Mouse (Mus musculus): ENCODE measurements around the gene Mrvi1.

Mrvi1 gene

DNA sequence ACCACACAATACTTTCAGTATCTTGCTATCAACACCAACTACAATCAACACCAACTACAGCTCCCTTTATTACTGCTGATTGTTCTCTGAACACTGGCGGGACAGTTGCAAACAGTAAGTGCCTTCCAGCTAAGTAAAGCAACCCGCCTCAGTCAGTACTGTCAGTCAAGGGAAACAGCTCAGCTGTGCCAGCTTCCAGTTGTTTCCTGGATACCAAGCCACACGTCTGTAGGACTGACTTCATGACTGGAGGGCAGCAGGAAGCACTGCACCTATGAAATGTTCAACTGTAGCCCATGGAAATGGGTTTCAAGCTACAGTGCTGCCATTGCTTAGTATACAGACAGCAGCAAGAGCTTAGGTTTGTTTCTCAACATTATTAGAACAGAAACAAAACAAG lies 147.7 kb downstream of the Mrvi1 start:
- no peak for TF ChIP-seq CTCF (conservative IDR thresholded peaks at IDR 0.05; ENCODE audit: low read length)
- TF ChIP-seq NANOG (IDR thresholded peaks at IDR 0.05; ENCODE audit: borderline replicate concordance, low read length) = no peak
- TF ChIP-seq POU5F1 (IDR thresholded peaks at IDR 0.05; ENCODE audit: borderline replicate concordance, low read length) = no peak
- Histone ChIP-seq H3K9me3 (ENCODE audit: low read length) (no peaks in the 10 kb centered on the region), H3K36me3 (ENCODE audit: insufficient read depth, low read length) (peaks cover 33% of the 10 kb centered on the region), H3K4me1 (replicated peaks; ENCODE audit: low read depth, low read length) (no peaks in the 10 kb centered on the region), H3K4me3 (replicated peaks; ENCODE audit: low read length) (no peak overlapping the region), H3K27me3 (ENCODE audit: insufficient read depth, low read length) (no peaks in the 10 kb centered on the region)

DNA sequence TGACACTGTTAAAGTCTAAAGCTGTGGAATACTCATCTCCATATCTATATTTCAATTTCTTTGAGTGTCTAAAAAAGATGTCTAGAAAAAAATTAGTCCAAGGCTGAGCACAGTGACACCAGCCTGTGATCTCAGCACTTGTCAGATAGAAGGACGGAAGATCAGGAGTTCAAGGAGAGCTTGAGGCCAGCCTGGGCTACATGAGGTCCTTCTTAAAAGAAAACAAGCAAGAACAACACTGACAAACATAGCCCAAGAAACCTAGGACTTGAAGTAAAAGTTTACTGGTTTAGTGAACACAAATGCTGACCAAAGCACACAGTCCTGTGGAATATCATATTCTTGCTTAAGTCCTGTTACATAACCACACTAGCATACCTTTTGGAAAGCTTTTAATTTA lies 148.2 kb downstream of the Mrvi1 start:
- H3K9me3 ChIP-seq (ENCODE audit: low read length) = no peaks in the 10 kb centered on the region
- no peak overlapping the region for H3K4me3 ChIP-seq (replicated peaks; ENCODE audit: low read length)
- no peak for TF ChIP-seq CTCF (conservative IDR thresholded peaks at IDR 0.05; ENCODE audit: low read length)
- TF ChIP-seq POU5F1 (IDR thresholded peaks at IDR 0.05; ENCODE audit: borderline replicate concordance, low read length) = no peak
- no peak for TF ChIP-seq NANOG (IDR thresholded peaks at IDR 0.05; ENCODE audit: borderline replicate concordance, low read length)
- H3K36me3 ChIP-seq (ENCODE audit: insufficient read depth, low read length) = peaks cover 38% of the 10 kb centered on the region
- no peaks in the 10 kb centered on the region for H3K27me3 ChIP-seq (ENCODE audit: insufficient read depth, low read length)
- no peaks in the 10 kb centered on the region for H3K4me1 ChIP-seq (replicated peaks; ENCODE audit: low read depth, low read length)

DNA sequence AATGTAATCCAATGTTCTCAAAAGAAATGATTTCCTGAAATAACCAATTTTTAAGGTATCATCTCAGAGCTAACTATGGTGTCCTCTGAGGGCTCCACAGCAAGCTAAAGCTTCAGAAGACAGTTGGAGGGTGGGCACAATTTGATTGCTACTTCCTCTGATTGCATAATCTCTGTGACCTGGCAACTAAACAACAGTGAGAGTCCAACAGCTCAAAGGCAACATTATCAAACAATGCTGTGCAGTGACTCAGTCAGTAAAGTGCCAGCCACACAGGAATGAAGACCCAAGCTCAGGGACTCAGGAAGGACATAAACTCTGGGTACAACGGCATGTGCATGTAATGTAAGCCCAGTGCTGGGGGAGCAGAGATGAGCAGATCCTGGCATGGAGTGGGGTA lies 149.2 kb downstream of the Mrvi1 start:
- Histone ChIP-seq H3K9me3 (ENCODE audit: low read length) (no peaks in the 10 kb centered on the region), H3K36me3 (ENCODE audit: insufficient read depth, low read length) (peaks cover 45% of the 10 kb centered on the region), H3K4me3 (replicated peaks; ENCODE audit: low read length) (no peak overlapping the region), H3K4me1 (replicated peaks; ENCODE audit: low read depth, low read length) (no peaks in the 10 kb centered on the region), H3K27me3 (ENCODE audit: insufficient read depth, low read length) (no peaks in the 10 kb centered on the region)
- TF ChIP-seq CTCF (conservative IDR thresholded peaks at IDR 0.05; ENCODE audit: low read length) (no peak), NANOG (IDR thresholded peaks at IDR 0.05; ENCODE audit: borderline replicate concordance, low read length) (no peak), POU5F1 (IDR thresholded peaks at IDR 0.05; ENCODE audit: borderline replicate concordance, low read length) (no peak)

DNA sequence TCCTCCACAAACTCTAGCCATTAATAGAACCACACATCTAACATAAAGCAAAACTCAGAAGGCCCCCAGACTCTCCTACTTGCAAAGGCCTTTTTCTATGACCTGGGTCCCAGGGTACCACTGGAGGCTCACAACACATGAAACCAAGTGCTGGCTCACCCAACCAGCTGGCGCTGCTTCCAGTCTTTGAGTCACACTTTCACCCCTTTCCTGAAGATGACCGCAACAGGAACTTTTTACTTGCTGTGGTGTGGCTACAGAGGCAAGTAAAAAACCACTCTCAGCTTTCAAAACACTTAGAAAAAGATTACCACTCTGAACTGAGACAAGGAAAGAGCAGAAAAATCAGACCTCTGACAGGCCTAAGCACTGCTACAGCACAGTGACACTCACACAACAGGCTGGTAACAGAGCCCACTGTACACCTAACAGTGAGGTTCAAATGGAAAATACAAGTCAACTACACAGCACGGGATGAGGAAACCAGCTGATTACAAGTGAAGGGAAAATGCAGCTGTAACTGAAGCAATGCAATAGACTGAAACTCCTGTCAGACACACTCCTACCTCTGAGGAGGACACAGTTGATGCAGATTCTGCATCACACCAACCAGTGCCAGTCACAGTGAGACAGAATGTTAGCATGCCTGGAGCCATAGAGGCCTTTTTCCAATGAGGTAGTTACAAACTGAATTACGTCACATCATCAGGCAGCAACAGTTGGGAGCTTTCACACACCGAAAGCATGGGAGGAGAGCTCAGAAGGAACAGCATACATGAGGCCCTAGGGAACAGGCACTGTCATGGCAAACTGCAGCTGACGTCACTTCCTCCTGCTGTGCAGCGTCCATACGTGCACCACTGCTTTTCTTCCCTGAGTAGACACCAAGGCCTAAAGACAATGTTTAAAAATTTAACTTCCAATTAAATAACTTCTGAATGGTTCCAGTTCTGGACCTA lies 158.0 kb downstream of the Mrvi1 start:
- Histone ChIP-seq H3K4me1 (replicated peaks; ENCODE audit: low read depth, low read length) (no peaks in the 10 kb centered on the region), H3K27me3 (ENCODE audit: insufficient read depth, low read length) (no peaks in the 10 kb centered on the region), H3K9me3 (ENCODE audit: low read length) (no peaks in the 10 kb centered on the region), H3K4me3 (replicated peaks; ENCODE audit: low read length) (no peak overlapping the region), H3K36me3 (ENCODE audit: insufficient read depth, low read length) (peaks cover 60% of the 10 kb centered on the region)
- TF ChIP-seq NANOG (IDR thresholded peaks at IDR 0.05; ENCODE audit: borderline replicate concordance, low read length) (no peak), POU5F1 (IDR thresholded peaks at IDR 0.05; ENCODE audit: borderline replicate concordance, low read length) (no peak), CTCF (conservative IDR thresholded peaks at IDR 0.05; ENCODE audit: low read length) (no peak)

DNA sequence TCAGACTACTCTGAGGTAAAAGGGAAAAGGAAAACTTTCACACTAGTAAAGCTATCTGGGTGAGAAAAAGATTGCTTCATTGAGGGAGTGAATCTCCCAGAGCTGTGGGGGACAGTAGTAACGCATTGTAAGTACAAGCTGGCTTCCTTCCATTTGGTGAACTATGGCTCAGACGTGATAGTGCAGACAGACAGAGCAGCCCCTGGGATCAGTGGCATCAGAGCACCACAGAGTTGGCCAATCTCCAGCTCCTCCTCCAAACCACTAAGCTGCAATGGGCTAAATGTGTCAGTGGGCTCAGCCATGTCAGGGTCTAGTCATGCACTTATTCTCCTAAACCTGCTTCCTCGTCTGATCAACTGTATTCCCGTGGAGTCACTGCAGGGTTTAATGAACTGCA lies 158.7 kb downstream of the Mrvi1 start:
- Histone ChIP-seq H3K4me1 (replicated peaks; ENCODE audit: low read depth, low read length) (no peaks in the 10 kb centered on the region), H3K9me3 (ENCODE audit: low read length) (no peaks in the 10 kb centered on the region), H3K4me3 (replicated peaks; ENCODE audit: low read length) (no peak overlapping the region), H3K27me3 (ENCODE audit: insufficient read depth, low read length) (no peaks in the 10 kb centered on the region), H3K36me3 (ENCODE audit: insufficient read depth, low read length) (peaks cover 53% of the 10 kb centered on the region)
- TF ChIP-seq POU5F1 (IDR thresholded peaks at IDR 0.05; ENCODE audit: borderline replicate concordance, low read length) = no peak
- TF ChIP-seq NANOG (IDR thresholded peaks at IDR 0.05; ENCODE audit: borderline replicate concordance, low read length) = no peak
- no peak for TF ChIP-seq CTCF (conservative IDR thresholded peaks at IDR 0.05; ENCODE audit: low read length)

DNA sequence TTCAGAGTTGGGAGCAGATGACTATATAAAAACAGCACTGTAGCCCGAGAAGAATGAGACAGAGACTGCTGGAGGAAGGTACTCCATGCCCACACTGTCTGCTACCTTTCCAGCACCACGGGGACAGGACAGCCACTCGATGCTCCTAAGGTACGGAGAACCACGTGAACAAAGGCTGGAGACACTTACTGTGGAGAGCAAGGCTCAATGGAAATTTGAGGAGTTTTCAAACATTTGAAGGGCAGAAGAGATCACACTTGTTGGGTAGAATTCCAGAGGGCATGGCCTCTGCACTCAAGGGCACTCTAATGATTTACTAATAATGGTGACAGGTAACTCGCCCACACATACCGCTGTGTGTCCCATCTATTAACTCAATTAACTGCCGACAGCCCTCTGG lies 159.2 kb downstream of the Mrvi1 start:
- Histone ChIP-seq H3K9me3 (ENCODE audit: low read length) (no peaks in the 10 kb centered on the region), H3K4me3 (replicated peaks; ENCODE audit: low read length) (no peak overlapping the region), H3K4me1 (replicated peaks; ENCODE audit: low read depth, low read length) (no peaks in the 10 kb centered on the region), H3K27me3 (ENCODE audit: insufficient read depth, low read length) (no peaks in the 10 kb centered on the region), H3K36me3 (ENCODE audit: insufficient read depth, low read length) (peaks cover 54% of the 10 kb centered on the region)
- TF ChIP-seq CTCF (conservative IDR thresholded peaks at IDR 0.05; ENCODE audit: low read length) (no peak), NANOG (IDR thresholded peaks at IDR 0.05; ENCODE audit: borderline replicate concordance, low read length) (no peak), POU5F1 (IDR thresholded peaks at IDR 0.05; ENCODE audit: borderline replicate concordance, low read length) (no peak)

DNA sequence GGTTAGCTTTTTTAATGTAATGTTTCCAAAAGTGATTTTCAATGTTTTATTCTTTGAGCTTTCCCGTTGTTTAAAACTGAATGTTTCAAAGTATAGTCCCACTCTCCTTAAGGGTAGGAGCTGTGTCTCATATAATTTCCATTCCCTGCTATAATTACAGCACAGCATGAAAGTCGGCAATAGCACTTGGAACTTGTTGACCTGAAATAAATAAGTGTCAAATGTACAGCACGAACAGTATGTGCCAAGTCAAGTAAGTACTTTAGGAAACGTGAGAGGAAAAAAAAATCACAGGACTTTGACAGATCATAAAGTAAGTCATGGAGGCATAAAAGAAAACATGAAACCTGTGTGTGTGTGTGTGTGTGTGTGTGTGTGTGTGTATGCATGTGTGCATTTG lies 160.2 kb downstream of the Mrvi1 start:
- H3K4me3 ChIP-seq (replicated peaks; ENCODE audit: low read length) = no peak overlapping the region
- TF ChIP-seq NANOG (IDR thresholded peaks at IDR 0.05; ENCODE audit: borderline replicate concordance, low read length) (no peak), CTCF (conservative IDR thresholded peaks at IDR 0.05; ENCODE audit: low read length) (no peak), POU5F1 (IDR thresholded peaks at IDR 0.05; ENCODE audit: borderline replicate concordance, low read length) (no peak)

DNA sequence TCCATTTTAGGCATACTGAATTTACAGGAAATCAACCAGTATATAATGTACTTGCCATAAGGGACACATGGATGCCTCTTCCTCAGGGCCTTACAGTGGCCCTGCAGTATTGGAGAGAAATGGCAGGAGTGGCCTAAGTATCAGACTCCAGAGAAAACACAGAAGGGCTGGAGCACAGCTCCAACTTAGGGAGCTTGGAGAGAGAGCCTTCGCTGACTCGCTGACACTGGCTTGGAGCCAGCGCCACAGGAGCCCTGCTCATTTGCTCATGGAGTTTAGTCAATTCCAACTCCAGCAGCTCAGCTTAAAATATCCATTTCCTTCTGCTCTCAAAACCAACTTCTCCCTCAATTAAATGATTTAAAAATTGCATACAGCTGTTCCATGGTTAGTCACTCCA lies 160.6 kb downstream of the Mrvi1 start:
- no peaks in the 10 kb centered on the region for H3K4me1 ChIP-seq (replicated peaks; ENCODE audit: low read depth, low read length)
- peaks cover 60% of the 10 kb centered on the region for H3K36me3 ChIP-seq (ENCODE audit: insufficient read depth, low read length)
- H3K9me3 ChIP-seq (ENCODE audit: low read length) = no peaks in the 10 kb centered on the region
- H3K27me3 ChIP-seq (ENCODE audit: insufficient read depth, low read length) = no peaks in the 10 kb centered on the region
- TF ChIP-seq POU5F1 (IDR thresholded peaks at IDR 0.05; ENCODE audit: borderline replicate concordance, low read length) (no peak), NANOG (IDR thresholded peaks at IDR 0.05; ENCODE audit: borderline replicate concordance, low read length) (no peak), CTCF (conservative IDR thresholded peaks at IDR 0.05; ENCODE audit: low read length) (no peak)
- no peak overlapping the region for H3K4me3 ChIP-seq (replicated peaks; ENCODE audit: low read length)

More for the DNA sequence above, 160.2 kb downstream of the Mrvi1 start:
- Histone ChIP-seq H3K27me3 (ENCODE audit: insufficient read depth, low read length) (no peaks in the 10 kb centered on the region), H3K36me3 (ENCODE audit: insufficient read depth, low read length) (peaks cover 56% of the 10 kb centered on the region), H3K9me3 (ENCODE audit: low read length) (no peaks in the 10 kb centered on the region), H3K4me1 (replicated peaks; ENCODE audit: low read depth, low read length) (no peaks in the 10 kb centered on the region)

All from E14TG2a.4 (cell line).